Mouse (Mus musculus): ENCODE data around the gene Treml4. TPM values are rescaled to one million over a fixed set of nuclear protein-coding genes. Genes with fewer than 3 reads are reported as not detected.

The Treml4 gene
- total and polyA plus RNA-seq, 3 experiments = 0.35 to 1.4 TPM; not detected in 1

GRCm38 (mm10) chr17:48237621-48238020 lies 26.5 kb upstream of the Treml4 start:
- TF ChIP-seq POLR2A (IDR thresholded peaks at IDR 0.05; ENCODE audit: control insufficient read depth in 1 of 2, insufficient read depth in 1 of 2, low read depth in 1 of 2, low read length in 2 of 2, poor library complexity in 1 of 2) (no peak), CTCF (IDR thresholded peaks at IDR 0.05 in 2 of 3, conservative IDR thresholded peaks at IDR 0.05 in 1 of 3; ENCODE audit: control insufficient read depth in 1 of 3, insufficient read depth in 1 of 3, low read depth in 2 of 3, low read length in 3 of 3, poor library complexity in 1 of 3, severe bottlenecking in 1 of 3) (no peak), SMC3 (IDR thresholded peaks at IDR 0.05; ENCODE audit: low read depth, low read length) (no peak), USF2 (IDR thresholded peaks at IDR 0.05; ENCODE audit: borderline replicate concordance in 1 of 2, insufficient read depth in 1 of 2, low read depth in 1 of 2, low read length in 2 of 2) (no peak), MAZ (IDR thresholded peaks at IDR 0.05; ENCODE audit: low read depth, low read length) (no peak), NRF1 (IDR thresholded peaks at IDR 0.05; ENCODE audit: insufficient read depth, low read depth, low read length, poor library complexity, severe bottlenecking) (no peak)
- Histone ChIP-seq H3K4me1 (ENCODE audit: control insufficient read depth in 1 of 2, insufficient read depth in 2 of 2, low read length in 2 of 2) (no peaks in the 10 kb centered on the region), H3K27ac (ENCODE audit: control insufficient read depth, low read depth, low read length) (no peak overlapping the region), H3K36me3 (ENCODE audit: control insufficient read depth in 1 of 2, insufficient read depth in 2 of 2, low read length in 2 of 2) (no peaks in the 10 kb centered on the region), H3K9me3 (replicated peaks; ENCODE audit: insufficient read depth, low read length) (no peaks in the 10 kb centered on the region), H3K9ac (ENCODE audit: control insufficient read depth, low read depth, low read length, poor library complexity, severe bottlenecking) (no peak overlapping the region), H3K79me2 (ENCODE audit: control insufficient read depth, insufficient read depth, low read length, poor library complexity) (no peaks in the 10 kb centered on the region), H3K27me3 (ENCODE audit: control insufficient read depth in 1 of 2, insufficient read depth in 2 of 2, low read length in 2 of 2) (no peaks in the 10 kb centered on the region), H3K4me3 (ENCODE audit: control insufficient read depth in 1 of 2, insufficient read depth in 1 of 2, low read depth in 2 of 2, low read length in 2 of 2) (no peak overlapping the region)
- no peak for DNase-seq (ENCODE audit: low read depth, low spot score)

GRCm38 (mm10) chr17:48247221-48247928 lies 16.7 kb upstream of the Treml4 start, which contains the start of gene Trem3:
Gene Trem3 (plus strand): TSS chr17:48247777.
- no peak for TF ChIP-seq RCOR1 (IDR thresholded peaks at IDR 0.05; ENCODE audit: low read depth, low read length)
- TF ChIP-seq NRF1 (IDR thresholded peaks at IDR 0.05; ENCODE audit: insufficient read depth, low read depth, low read length, poor library complexity, severe bottlenecking) = no peak
- TF ChIP-seq TBP (IDR thresholded peaks at IDR 0.05; ENCODE audit: low read depth, low read length) = no peak
- no peak for TF ChIP-seq JUND (IDR thresholded peaks at IDR 0.05; ENCODE audit: low read depth, low read length)
- no peak for TF ChIP-seq POLR2A (IDR thresholded peaks at IDR 0.05; ENCODE audit: control insufficient read depth in 1 of 2, insufficient read depth in 1 of 2, low read depth in 1 of 2, low read length in 2 of 2, poor library complexity in 1 of 2)
- TF ChIP-seq CHD1 (IDR thresholded peaks at IDR 0.05; ENCODE audit: low read depth, low read length) = no peak
- no peak for TF ChIP-seq E2F4 (IDR thresholded peaks at IDR 0.05; ENCODE audit: borderline replicate concordance, low read depth, low read length)
- TF ChIP-seq RAD21 (IDR thresholded peaks at IDR 0.05; ENCODE audit: low read depth, low read length) = no peak
- TF ChIP-seq MAFK (IDR thresholded peaks at IDR 0.05; ENCODE audit: borderline replicate concordance, low read depth, low read length) = no peak
- no peak for TF ChIP-seq MYC (IDR thresholded peaks at IDR 0.05; ENCODE audit: low read depth, low read length)
- no peak within 1 kb of the TSS for H3K4me3 ChIP-seq (ENCODE audit: control insufficient read depth in 1 of 2, insufficient read depth in 1 of 2, low read depth in 2 of 2, low read length in 2 of 2)

More at GRCm38 (mm10) chr17:48247221-48247928, 16.7 kb upstream of the Treml4 start, which contains the start of gene Trem3:
- Histone ChIP-seq H3K9ac (ENCODE audit: control insufficient read depth, low read depth, low read length, poor library complexity, severe bottlenecking) (no peak within 1 kb of the TSS), H3K79me2 (ENCODE audit: control insufficient read depth, insufficient read depth, low read length, poor library complexity) (no peaks in the 10 kb centered on the region), H3K27me3 (ENCODE audit: control insufficient read depth in 1 of 2, insufficient read depth in 2 of 2, low read length in 2 of 2) (no peaks in the 10 kb centered on the region), H3K36me3 (ENCODE audit: control insufficient read depth in 1 of 2, insufficient read depth in 2 of 2, low read length in 2 of 2) (no peaks in the 10 kb centered on the region), H3K4me1 (ENCODE audit: control insufficient read depth in 1 of 2, insufficient read depth in 2 of 2, low read length in 2 of 2) (no peaks in the 10 kb centered on the region; a peak in 1 of 4 replicates), H3K9me3 (replicated peaks; ENCODE audit: insufficient read depth, low read length) (no peaks in the 10 kb centered on the region), H3K27ac (ENCODE audit: control insufficient read depth, low read depth, low read length) (no peak within 1 kb of the TSS)
- no peak for DNase-seq (ENCODE audit: low read depth, low spot score)

Measured in MEL (cell line).